Mouse (Mus musculus) C2C12 (cell line): ENCODE measurements around the gene Gm38392. TPM values are rescaled to one million over a fixed set of nuclear protein-coding genes. Genes with fewer than 3 reads are reported as not detected.

Experiments used
- H3K27me3 ChIP-seq: one replicate; pipeline ENCODE4 v1.6.1; 2011; ENCODE audit not compliant: control insufficient read depth, insufficient read depth, insufficient read length
- H3K36me3 ChIP-seq: one replicate; pipeline ENCODE4 v1.6.1; 2011; ENCODE audit not compliant: control insufficient read depth, insufficient read depth
- H3K4me3 ChIP-seq: one replicate; pipeline ENCODE4 v1.5.1; 2011; ENCODE audit warnings: mild to moderate bottlenecking, control low read depth; ENCODE audit not compliant: poor library complexity, insufficient read depth, severe bottlenecking
- H3K79me2 ChIP-seq: one replicate; pipeline ENCODE4 v1.6.1; 2011; ENCODE audit not compliant: control insufficient read depth, insufficient read depth
- H3K79me3 ChIP-seq: one replicate; pipeline ENCODE4 v1.6.1; 2011; ENCODE audit warnings: low read depth, control low read depth
- H3ac ChIP-seq: one replicate; pipeline ENCODE3; 2011; ENCODE audit warnings: low read depth; ENCODE audit not compliant: control insufficient read depth, insufficient read length
- CEBPB ChIP-seq: IDR thresholded peaks from one replicate; pipeline ENCODE4 v1.6.1; 2011; ENCODE audit warnings: low read depth, mild to moderate bottlenecking, control low read depth, moderate library complexity
- CTCF ChIP-seq: IDR thresholded peaks from one replicate; pipeline ENCODE4 v1.5.1; 2011; ENCODE audit not compliant: control insufficient read depth, insufficient read depth, insufficient read length
- FOSL1 ChIP-seq: IDR thresholded peaks from one replicate; pipeline ENCODE4 v1.8.0; 2011; ENCODE audit warnings: mild to moderate bottlenecking, low read length; ENCODE audit not compliant: poor library complexity, insufficient read depth, severe bottlenecking
- MAX ChIP-seq: IDR thresholded peaks from one replicate; pipeline ENCODE4 v1.6.1; 2011; ENCODE audit warnings: mild to moderate bottlenecking, control low read depth
- MYOD1 ChIP-seq: IDR thresholded peaks from one replicate; pipeline ENCODE4 v1.6.1; 2011; ENCODE audit warnings: low read depth; ENCODE audit not compliant: control insufficient read depth, insufficient read length
- MYOG ChIP-seq: IDR thresholded peaks from one replicate; pipeline ENCODE4 v1.6.1; 2011; ENCODE audit not compliant: control insufficient read depth, insufficient read length; ENCODE audit errors: extremely low read depth
- USF1 ChIP-seq: IDR thresholded peaks from one replicate; pipeline ENCODE4 v1.6.1; 2011; ENCODE audit warnings: low read depth, mild to moderate bottlenecking, control low read depth, moderate library complexity
- polyA plus RNA-seq: library from polyadenylated mRNA; unstranded; fragments of >200 nt; fragmentation: generic; extraction: Trizol; gene quantifications from one replicate; pipeline ENCODE4 v1.2.1, GENCODE M21; 2012; ENCODE audit warnings: missing spikeins

The Gm38392 gene
- polyA plus RNA-seq, 1 experiment = not detected

DNA sequence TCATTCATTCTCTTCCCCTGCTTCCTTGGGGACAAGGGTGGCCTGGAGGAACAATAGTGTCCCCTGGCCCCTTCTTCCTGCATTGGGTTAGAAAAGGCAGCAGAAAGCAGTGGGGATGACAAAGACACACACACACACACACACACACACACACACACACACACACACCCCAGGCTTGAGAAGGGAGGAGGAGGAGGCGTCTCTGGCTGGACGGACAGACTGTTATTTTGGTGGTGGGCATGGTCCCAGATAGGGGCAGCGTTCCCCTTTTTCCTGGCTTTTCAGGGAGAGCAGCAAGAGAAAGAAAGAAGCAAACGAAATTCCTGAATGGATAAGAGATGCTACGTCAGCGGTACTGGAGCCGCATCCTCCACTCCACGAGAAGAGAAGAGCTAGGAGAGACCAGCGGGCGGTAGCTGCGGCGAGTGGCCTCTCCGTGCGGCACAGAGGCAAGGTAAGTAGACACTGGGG lies 80.1 kb downstream of the Gm38392 start:
- Histone ChIP-seq H3K36me3 (no peaks in the 10 kb centered on the region), H3ac (no peak overlapping the region), H3K4me3 (no peak overlapping the region), H3K79me3 (no peaks in the 10 kb centered on the region), H3K27me3 (peaks cover 47% of the 10 kb centered on the region), H3K79me2 (no peaks in the 10 kb centered on the region)
- no peak for TF ChIP-seq MYOD1

DNA sequence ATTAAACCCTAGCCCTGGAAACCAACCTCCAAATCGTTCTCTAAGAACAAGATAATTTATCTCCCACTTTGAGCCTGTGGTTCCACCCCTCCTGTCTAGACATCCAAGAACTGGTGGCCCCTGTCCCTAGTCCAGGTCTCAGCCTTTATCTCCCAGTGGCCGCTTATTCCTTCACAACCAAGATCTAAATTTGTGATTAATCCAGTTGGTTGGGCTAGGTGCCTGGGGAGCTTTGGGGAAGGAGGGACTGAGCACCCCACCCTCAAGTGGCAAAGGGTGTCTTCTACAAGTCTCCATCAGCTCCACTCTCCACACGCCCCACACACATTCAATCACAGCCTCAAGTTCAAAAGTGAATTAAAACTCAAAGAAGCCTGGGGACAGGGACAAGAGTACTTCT lies 80.5 kb downstream of the Gm38392 start:
- H3K79me2 ChIP-seq = no peaks in the 10 kb centered on the region
- peaks cover 51% of the 10 kb centered on the region for H3K27me3 ChIP-seq
- no peak overlapping the region for H3K4me3 ChIP-seq
- TF ChIP-seq MYOG = no peak
- TF ChIP-seq CTCF = no peak
- no peak for TF ChIP-seq FOSL1
- no peak for TF ChIP-seq CEBPB
- TF ChIP-seq MYOD1 = no peak
- TF ChIP-seq MAX = no peak
- no peak for TF ChIP-seq USF1
- H3K36me3 ChIP-seq = no peaks in the 10 kb centered on the region
- no peaks in the 10 kb centered on the region for H3K79me3 ChIP-seq
- no peak overlapping the region for H3ac ChIP-seq

DNA sequence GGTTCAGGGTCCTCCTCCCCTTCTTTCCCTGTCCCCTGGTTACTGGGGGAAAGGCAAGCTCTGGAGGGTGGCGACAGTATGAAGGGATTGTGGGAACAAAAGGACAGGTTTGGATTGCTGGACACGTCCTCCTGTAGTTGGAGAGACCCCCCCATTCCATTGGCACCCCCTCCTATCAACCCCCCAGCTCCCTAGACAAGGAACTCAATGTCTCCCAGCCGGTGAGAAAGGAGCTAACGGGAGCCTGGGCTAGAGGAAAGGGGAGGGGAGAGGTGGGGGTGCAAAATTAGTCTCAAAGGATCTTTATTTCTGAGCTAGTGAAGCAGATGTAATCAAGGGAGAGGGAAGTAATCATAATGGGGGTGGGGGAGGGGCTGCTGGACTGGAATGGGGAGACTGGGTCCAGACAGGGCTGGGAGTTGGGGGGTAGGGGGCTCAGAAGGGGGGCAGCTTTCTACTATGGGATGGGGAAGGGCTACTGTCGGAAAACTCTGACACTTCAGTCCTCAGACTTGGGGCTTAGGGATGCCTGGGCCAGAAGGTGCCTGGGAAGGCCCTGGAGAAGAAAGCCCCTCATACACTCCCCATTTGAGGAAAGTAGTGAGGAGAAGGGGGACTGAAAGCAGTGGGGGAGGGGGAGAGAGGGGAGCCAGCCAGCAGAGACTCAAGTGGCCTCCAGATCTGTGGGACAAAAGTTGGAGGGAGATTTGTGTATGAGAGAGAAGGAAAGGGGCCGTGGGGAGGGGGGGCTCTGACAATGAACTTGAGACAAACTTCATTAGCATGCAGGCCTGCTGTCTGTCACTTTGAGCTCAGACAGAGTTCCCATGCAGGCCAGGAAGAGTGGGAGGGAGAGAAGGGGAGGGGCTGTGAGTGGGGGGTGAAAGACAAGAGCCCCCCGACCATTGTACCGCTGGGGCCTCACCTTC lies 81.2 kb downstream of the Gm38392 start:
- Histone ChIP-seq H3K4me3 (no peak overlapping the region), H3K79me2 (no peaks in the 10 kb centered on the region), H3K79me3 (no peaks in the 10 kb centered on the region), H3K36me3 (no peaks in the 10 kb centered on the region), H3ac (no peak overlapping the region), H3K27me3 (peaks cover 58% of the 10 kb centered on the region)
- TF ChIP-seq MAX (no peak), MYOD1 (no peak), CEBPB (no peak), CTCF (no peak), FOSL1 (no peak), USF1 (no peak), MYOG (no peak)

DNA sequence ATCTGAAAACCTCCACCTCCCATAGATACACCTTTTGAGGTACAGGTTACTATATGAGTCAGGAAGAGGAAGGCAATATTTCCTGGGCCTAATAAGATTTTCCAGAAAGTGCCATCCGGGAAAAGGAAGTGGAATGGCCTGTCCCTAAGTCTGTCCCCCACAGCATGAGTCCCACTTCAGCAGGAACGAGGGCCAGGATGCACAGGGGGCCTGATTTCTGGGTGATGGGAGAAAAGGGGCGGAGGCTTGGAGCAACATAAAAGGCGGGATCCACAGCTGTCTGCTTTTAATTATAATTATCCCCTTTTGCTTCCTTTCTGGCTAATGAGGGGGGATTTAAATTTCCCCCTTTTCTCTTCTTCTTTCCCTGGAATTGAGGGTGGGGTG lies 81.8 kb downstream of the Gm38392 start:
- Histone ChIP-seq H3K4me3 (no peak overlapping the region), H3K36me3 (no peaks in the 10 kb centered on the region), H3ac (no peak overlapping the region), H3K27me3 (peaks cover 64% of the 10 kb centered on the region), H3K79me3 (no peaks in the 10 kb centered on the region), H3K79me2 (no peaks in the 10 kb centered on the region)
- TF ChIP-seq MYOG (no peak), FOSL1 (no peak), MYOD1 (no peak)

DNA sequence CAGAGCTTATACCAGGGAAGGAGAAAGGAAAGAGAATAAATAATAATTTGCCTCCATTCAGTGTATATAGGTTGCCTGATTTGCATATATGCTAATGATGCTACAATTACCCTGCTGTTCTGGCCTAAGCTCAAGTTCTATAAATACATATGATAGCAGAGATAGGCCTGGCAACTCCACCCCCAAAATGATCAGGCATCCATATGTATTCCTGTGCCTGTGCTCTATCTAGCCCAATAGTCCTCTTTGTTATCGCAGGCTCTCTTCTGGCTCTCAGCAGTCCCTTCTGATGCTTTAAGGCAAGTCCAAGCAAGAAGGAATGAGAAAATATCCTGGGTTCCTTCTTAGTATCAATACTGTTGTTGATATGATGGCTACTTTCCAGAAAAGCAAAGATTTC lies 82.3 kb downstream of the Gm38392 start:
- peaks cover 69% of the 10 kb centered on the region for H3K27me3 ChIP-seq
- H3ac ChIP-seq = no peak overlapping the region
- H3K79me3 ChIP-seq = no peaks in the 10 kb centered on the region
- H3K79me2 ChIP-seq = no peaks in the 10 kb centered on the region
- no peak overlapping the region for H3K4me3 ChIP-seq
- H3K36me3 ChIP-seq = no peaks in the 10 kb centered on the region
- TF ChIP-seq FOSL1 (no peak), CTCF (no peak), USF1 (no peak), CEBPB (no peak), MYOG (no peak), MAX (no peak), MYOD1 (no peak)
